Mouse (Mus musculus): ENCODE measurements around the gene Dap.

DNA sequence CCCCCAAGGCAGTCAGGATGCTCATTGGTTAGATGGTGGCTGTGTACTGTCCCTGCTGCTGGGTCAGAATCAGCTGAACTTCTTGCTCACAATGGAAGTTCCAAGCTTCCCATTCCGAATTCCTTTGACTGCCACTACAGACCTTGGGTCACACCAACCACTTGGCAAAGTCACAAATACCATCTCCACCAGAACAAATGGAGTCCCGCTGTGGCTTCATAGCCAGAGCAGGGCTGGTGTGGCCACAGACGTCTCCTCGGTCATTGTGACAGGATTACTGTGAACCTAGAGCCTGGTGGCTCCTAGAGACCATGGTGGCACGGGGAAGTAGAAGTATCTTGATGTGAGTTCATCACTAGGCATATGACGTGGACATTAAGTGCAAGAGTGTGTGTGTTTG, 44.0 kb downstream of the Dap start:
- no peak for TF ChIP-seq CHD1 (IDR thresholded peaks at IDR 0.05; ENCODE audit: low read depth, low read length)
- TF ChIP-seq CTCF (conservative IDR thresholded peaks at IDR 0.05 in 1 of 2, IDR thresholded peaks at IDR 0.05 in 1 of 2; ENCODE audit: low read depth in 2 of 2, low read length in 2 of 2), result no peak
- no peak for TF ChIP-seq GABPA (IDR thresholded peaks at IDR 0.05; ENCODE audit: insufficient replicate concordance, low read depth, low read length)
- TF ChIP-seq MAFK (IDR thresholded peaks at IDR 0.05; ENCODE audit: insufficient replicate concordance, low read length), result no peak
- no peak for TF ChIP-seq KAT2A (IDR thresholded peaks at IDR 0.05; ENCODE audit: insufficient replicate concordance, low read length)
- no peak for TF ChIP-seq MAX (IDR thresholded peaks at IDR 0.05; ENCODE audit: low read length)
- TF ChIP-seq BHLHE40 (IDR thresholded peaks at IDR 0.05; ENCODE audit: low read depth, low read length), result no peak
- TF ChIP-seq RCOR1 (conservative IDR thresholded peaks at IDR 0.05; ENCODE audit: low read depth, low read length), result no peak
- no peak for TF ChIP-seq ZNF384 (IDR thresholded peaks at IDR 0.05; ENCODE audit: low read depth, low read length)

All from CH12.LX (cell line).